Mouse (Mus musculus) gastrocnemius, postnatal 25 days (tissue): ENCODE measurements around the gene Eif5a. TPM values are rescaled to one million over a fixed set of nuclear protein-coding genes. Genes with fewer than 3 reads are reported as not detected.
A peak's percentile ranks its signal among the peaks of the same experiment; 100 is the strongest.
"Not testable (repeated sequence)": the region's sequence is repeated elsewhere in the genome, so short reads cannot be mapped to it uniquely, and the experiment has no call there.

Experiments
- DNase-seq: peaks from one replicate; pipeline ENCODE4 v3.0.0; 2022
- long read RNA-seq, 2 experiments: library from polyadenylated mRNA; stranded (forward); transcript quantifications; one replicate each; pipeline ENCODE4 v2.0.0; 2021
- total RNA-seq, 2 experiments: library from RNA; stranded (reverse); gene quantifications; 1 replicate in 1 of 2; 2 replicates in 1 of 2; pipeline ENCODE4 v1.2.3; 2021

Eif5a gene
- total RNA-seq: 100 to 1,000 TPM; 417 to 422 TPM
- long read RNA-seq, experiment 1, transcript Eif5a-201 (7 exons, 1,437 nt): minor isoform, 46 of 819 reads
- long read RNA-seq, experiment 1, transcript Eif5a-209 (6 exons, 1,259 nt): minor isoform, 22 of 819 reads
- long read RNA-seq, experiment 1, transcript Eif5a-210 (6 exons, 1,343 nt): major isoform, 674 of 819 reads
- long read RNA-seq, experiment 1, partial matches to known transcripts: 17 of 819 reads
- long read RNA-seq, experiment 1, other reads (novel, unspliced or antisense): 51 of 819 reads
- long read RNA-seq, experiment 2, transcript Eif5a-210 (6 exons, 1,343 nt): major isoform, 680 of 793 reads
- long read RNA-seq, experiment 2, transcript Eif5a-201 (7 exons, 1,437 nt): minor isoform, 39 of 793 reads
- long read RNA-seq, experiment 2, transcript Eif5a-209 (6 exons, 1,259 nt): minor isoform, 17 of 793 reads
- long read RNA-seq, experiment 2, partial matches to known transcripts: 8 of 793 reads
- long read RNA-seq, experiment 2, other reads (novel, unspliced or antisense): 43 of 793 reads

- DNase-seq: peak; percentile 100
These were observed at the start of gene Eif5a for GRCm38 (mm10) chr11:69921114-69922011. TSS of gene Eif5a (minus strand) at chr11:69921958.

GRCm38 (mm10) chr11:69970775-69971174 is 49.0 kb upstream of the Eif5a start:
- no peak for DNase-seq

GRCm38 (mm10) chr11:69970222-69970621 is 48.5 kb upstream of the Eif5a start:
- DNase-seq: no peak

- no peak for DNase-seq
These were observed 47.0 kb upstream of the Eif5a start for GRCm38 (mm10) chr11:69968793-69969192.

GRCm38 (mm10) chr11:69966860-69967517 is 45.2 kb upstream of the Eif5a start:
- DNase-seq: no peak

GRCm38 (mm10) chr11:69966006-69966859 is 44.5 kb upstream of the Eif5a start:
- DNase-seq: no peak

GRCm38 (mm10) chr11:69965271-69966005 is 43.7 kb upstream of the Eif5a start:
- no peak for DNase-seq

GRCm38 (mm10) chr11:69964650-69965270 is 43.0 kb upstream of the Eif5a start, which contains the start of gene Cldn7:
TSS of gene Cldn7 (plus strand) at chr11:69964779.
- no peak for DNase-seq

GRCm38 (mm10) chr11:69961841-69962240 is 40.1 kb upstream of the Eif5a start:
- no peak for DNase-seq

- DNase-seq: no peak
These were observed 38.9 kb upstream of the Eif5a start for GRCm38 (mm10) chr11:69960616-69961015.

- DNase-seq: no peak
These were observed 34.5 kb upstream of the Eif5a start for GRCm38 (mm10) chr11:69956218-69956617.

- DNase-seq: not testable (repeated sequence)
These were observed 33.9 kb upstream of the Eif5a start for GRCm38 (mm10) chr11:69955618-69956017.

GRCm38 (mm10) chr11:69953267-69953915 is 31.6 kb upstream of the Eif5a start:
- no peak for DNase-seq

GRCm38 (mm10) chr11:69952274-69952673 is 30.5 kb upstream of the Eif5a start:
- DNase-seq: no peak

GRCm38 (mm10) chr11:69950807-69951459 is 29.2 kb upstream of the Eif5a start:
- DNase-seq: no peak

- peak; percentile 86 for DNase-seq
These were observed 27.0 kb upstream of the Eif5a start for GRCm38 (mm10) chr11:69948763-69949150.

- peak; percentile 94 for DNase-seq
These were observed 26.5 kb upstream of the Eif5a start, which contains the start of gene Slc2a4 for GRCm38 (mm10) chr11:69948066-69948762. TSS of gene Slc2a4 (minus strand) at chr11:69948188.
